Comparison of ENCODE assay signal across 12 mouse cellular contexts in the genomic region with DNA sequence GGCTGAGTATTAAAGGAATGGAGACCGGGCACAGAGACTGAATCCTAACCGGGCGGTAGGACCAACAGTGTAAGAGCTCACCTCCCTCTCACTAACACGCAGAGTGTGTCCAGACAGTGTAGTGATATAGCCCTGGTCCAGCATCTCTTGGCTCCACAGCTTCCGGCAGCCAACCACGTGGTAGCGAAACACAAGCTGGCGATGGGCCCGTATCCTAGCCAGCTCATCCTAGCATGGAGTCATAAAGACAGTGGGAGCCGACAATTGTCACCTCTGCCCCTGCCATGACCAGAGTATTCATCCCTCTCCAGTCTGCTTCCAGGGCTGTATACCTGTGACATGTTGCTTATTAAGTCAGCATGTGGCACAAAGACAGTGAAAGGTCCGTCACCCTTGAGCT.
"Had no signal": no experiment of that assay in that cellular context is flagged by ENCODE, and none has a peak within 500 bp of the region (broad histone marks: within the 10 kb centered on the region; RNA-seq: fewer than 3 reads in every experiment).

No protein-coding gene starts in this region.

- DNase-seq: retina, postnatal 1 day; right cerebral cortex, adult 18-20 months; right cerebral cortex, postnatal 14 days; right cerebral cortex, postnatal 25 days; right cerebral cortex, postnatal 4 days; spleen, adult 18-20 months; thymus, adult 18-20 months; thymus, adult 2 months; thymus, postnatal 14 days; thymus, postnatal 25 days; thymus, postnatal 36 days; thymus, postnatal 4 days had no signal
